Mouse (Mus musculus) frontal cortex, postnatal 36 days (tissue): Measurements from ENCODE around the gene Gm14781.
"Not testable (repeated sequence)": the region's sequence is repeated elsewhere in the genome, so short reads cannot be mapped to it uniquely, and the experiment has no call there.

ENCODE experiments used
- DNase-seq, 2 experiments: peaks; one replicate each; pipeline ENCODE4 v3.0.0; 2022; ENCODE audit warnings: low spot score in 2 of 2

Gene Gm14781

DNA sequence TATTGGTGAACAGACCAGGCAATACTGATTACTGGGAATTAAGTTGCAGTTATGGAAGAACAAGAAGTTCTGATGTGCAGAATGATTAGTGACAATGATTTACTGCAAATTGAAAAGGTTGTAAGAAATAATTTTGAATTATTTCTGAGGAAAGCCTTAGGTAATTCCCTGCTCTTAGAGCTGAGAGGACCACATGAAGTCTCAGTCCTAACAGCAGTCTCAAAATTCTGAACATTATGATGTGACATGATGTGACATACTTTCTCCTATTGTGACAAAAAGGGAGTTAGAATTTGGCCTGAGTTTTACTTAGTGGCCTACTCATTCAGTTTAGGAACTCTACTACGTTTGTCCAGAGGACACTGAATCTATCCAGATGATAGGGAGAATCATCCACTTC, at the start of gene Gm14781:
Gene Gm14781 (plus strand): TSS at position 301 of the 400 bp plus-strand sequence.
- DNase-seq, result not testable (repeated sequence)

DNA sequence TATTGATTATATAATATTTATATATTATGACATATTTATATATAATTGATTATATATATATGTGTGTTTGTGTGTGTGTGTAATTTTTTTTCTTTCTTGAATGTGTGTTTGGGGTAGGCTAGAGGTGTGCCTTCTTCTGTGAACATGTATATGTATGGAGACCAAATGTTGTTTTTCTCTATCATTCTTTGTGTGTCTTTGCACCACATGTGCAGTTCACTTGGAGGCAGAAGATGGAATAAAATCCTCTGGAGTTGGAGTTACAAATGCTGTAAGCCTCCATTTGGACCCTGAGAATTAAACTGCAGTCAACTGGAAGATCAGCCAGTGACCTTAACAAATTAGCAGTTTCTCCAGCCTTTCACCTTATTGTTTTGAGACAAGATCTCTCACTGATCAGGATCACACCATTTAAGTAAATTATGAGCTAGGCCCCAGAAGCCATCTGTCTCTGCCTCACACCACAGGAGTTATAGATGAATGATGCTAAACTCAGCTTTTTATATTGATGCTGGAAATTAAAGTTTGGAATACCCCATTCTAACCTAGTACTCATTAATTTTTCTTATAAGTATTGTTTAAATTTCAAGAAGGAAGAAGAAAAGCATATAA, 23.1 kb downstream of the Gm14781 start:
- DNase-seq, result not testable (repeated sequence)
